ENCODE assay signal across 8 mouse cellular contexts in the genomic region with DNA sequence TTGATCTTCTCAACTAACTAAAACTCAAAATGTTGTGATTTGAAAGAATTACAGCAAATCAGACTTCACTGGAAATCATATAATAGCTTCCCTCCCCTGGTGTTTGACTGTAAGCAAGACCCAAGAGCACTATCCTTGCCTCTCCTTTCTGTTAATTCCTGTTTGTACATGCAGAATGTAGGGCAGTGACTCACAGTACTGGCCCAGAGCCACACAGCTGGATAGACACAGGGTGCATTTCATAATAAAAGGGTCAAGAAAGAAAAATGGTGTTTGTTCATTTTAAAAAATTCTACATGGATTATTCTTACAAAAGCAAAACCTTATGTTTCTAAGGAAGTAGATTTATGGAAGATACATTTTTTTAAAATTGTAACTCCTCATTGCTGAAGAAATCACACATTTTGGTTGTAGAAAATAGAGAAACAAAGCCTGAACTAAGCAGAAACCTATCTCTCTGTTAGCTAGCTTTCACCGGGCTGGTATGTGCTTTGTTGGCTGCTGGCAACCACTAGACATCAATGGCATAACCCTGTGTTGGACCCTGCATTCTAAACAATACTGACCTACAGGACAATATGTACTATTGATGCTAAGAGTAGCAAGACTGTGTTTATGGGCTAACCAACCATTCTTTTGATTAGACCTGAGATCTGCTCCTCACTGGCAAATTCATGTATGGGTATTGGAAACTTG.
DNase-seq lines count a peak whose midpoint lies in the region; ATAC-seq and TF ChIP-seq lines count a peak whose summit lies in the region.

No protein-coding gene starts in this region.

- peak; percentile 86 to 88 for DNase-seq in heart, adult 18-20 months
- no peak for DNase-seq in thymus, postnatal 36 days

- no peaks in the 10 kb centered on the region for H3K36me3 ChIP-seq in heart, embryonic 11.5 days (ENCODE audit: control insufficient read depth, insufficient read depth, low read length)
- H3K36me3 ChIP-seq in intestine, embryonic 15.5 days: no peaks in the 10 kb centered on the region
- no peaks in the 10 kb centered on the region for H3K36me3 ChIP-seq in myocyte (ENCODE audit: control insufficient read depth, insufficient read depth)

- WGBS in heart, embryonic 11.5 days (ENCODE audit: insufficient replicate concordance): 71% methylated on average over 1 of the region's 1 CpGs
- WGBS in intestine, embryonic 15.5 days: 57% methylated on average over 1 of the region's 1 CpGs

- no peak for ATAC-seq in heart, embryonic 11.5 days (replicated peaks; ENCODE audit: insufficient number of reproducible peaks, low FRiP score, low TSS enrichment)
- ATAC-seq in intestine, embryonic 15.5 days: peak; percentile 81
- no peak for ATAC-seq in frontal cortex, adult (ENCODE audit: low TSS enrichment)
- ATAC-seq in CD4-positive, CD25-positive, alpha-beta regulatory T cell, adult 4 months: no peak

- H3K79me2 ChIP-seq in myocyte (ENCODE audit: control insufficient read depth, insufficient read depth): no peaks in the 10 kb centered on the region

- no peak overlapping the region for H3K9ac ChIP-seq in heart, embryonic 11.5 days (ENCODE audit: low read depth, low read length)
- no peak overlapping the region for H3K9ac ChIP-seq in intestine, embryonic 15.5 days

- no peak overlapping the region for H3K4me3 ChIP-seq in heart, embryonic 11.5 days (ENCODE audit: low read depth, low read length)
- H3K4me3 ChIP-seq in brown adipose tissue, adult 24 weeks (ENCODE audit: insufficient read depth, low read depth, low read length): no peak overlapping the region
- no peak overlapping the region for H3K4me3 ChIP-seq in intestine, embryonic 15.5 days (replicated peaks)
- H3K4me3 ChIP-seq in myocyte: no peak overlapping the region

- H3K4me2 ChIP-seq in heart, embryonic 11.5 days: no peak overlapping the region
- no peak overlapping the region for H3K4me2 ChIP-seq in intestine, embryonic 15.5 days (replicated peaks)
- H3K4me2 ChIP-seq in myocyte (ENCODE audit: low read depth): peak overlapping the region; percentile 53

- H3K27me3 ChIP-seq in heart, embryonic 11.5 days (ENCODE audit: control insufficient read depth, insufficient read depth, low read length): no peaks in the 10 kb centered on the region
- H3K27me3 ChIP-seq in intestine, embryonic 15.5 days (replicated peaks): no peaks in the 10 kb centered on the region
- H3K27me3 ChIP-seq in myocyte (ENCODE audit: control insufficient read depth, insufficient read depth, insufficient read length): no peaks in the 10 kb centered on the region

- H3ac ChIP-seq in myocyte (ENCODE audit: control insufficient read depth, insufficient read length): no peak overlapping the region

- no peaks in the 10 kb centered on the region for H3K9me3 ChIP-seq in heart, embryonic 11.5 days (replicated peaks; ENCODE audit: control insufficient read depth, low read length)
- no peaks in the 10 kb centered on the region for H3K9me3 ChIP-seq in intestine, embryonic 15.5 days

- no peak overlapping the region for H3K27ac ChIP-seq in heart, embryonic 11.5 days (ENCODE audit: low read depth, low read length)
- peak overlapping the region; percentile 53; the same call in 1 of the 2 replicates for H3K27ac ChIP-seq in brown adipose tissue, adult 24 weeks (replicated peaks; ENCODE audit: low read depth, low read length)
- H3K27ac ChIP-seq in intestine, embryonic 15.5 days: peak overlapping the region; percentile 64; the same call in 1 of the 2 replicates

- no peak for TF ChIP-seq POLR2A in myocyte (IDR thresholded peaks at IDR 0.05; ENCODE audit: insufficient read length, low read depth)

- H3K4me1 ChIP-seq in heart, embryonic 11.5 days (ENCODE audit: control insufficient read depth, insufficient read depth, low read length): no peaks in the 10 kb centered on the region
- H3K4me1 ChIP-seq in brown adipose tissue, adult 24 weeks (ENCODE audit: control insufficient read depth, insufficient read depth, insufficient read length, low read length): peaks cover 5% of the 10 kb centered on the region
- no peaks in the 10 kb centered on the region for H3K4me1 ChIP-seq in intestine, embryonic 15.5 days (replicated peaks)

TF ChIP-seq in myocyte, 11 proteins besides CTCF, POLR2A, EP300 and RAD21:
- TF ChIP-seq USF1 (IDR thresholded peaks at IDR 0.05; ENCODE audit: low read depth) (no peak), MAX (IDR thresholded peaks at IDR 0.05; ENCODE audit: low read depth) (no peak), POLR2AphosphoS2 (IDR thresholded peaks at IDR 0.05; ENCODE audit: insufficient read length, low read depth) (no peak), E2F4 (IDR thresholded peaks at IDR 0.05; ENCODE audit: insufficient read depth) (no peak), CEBPB (IDR thresholded peaks at IDR 0.05; ENCODE audit: insufficient read depth, poor library complexity, severe bottlenecking) (peak; percentile 71; the same call in 1 of the 2 replicates), MYOD1 (IDR thresholded peaks at IDR 0.05; ENCODE audit: control insufficient read depth in 1 of 3, insufficient read length in 2 of 3, low read depth in 2 of 3) (peak in 1 of 3 experiments; percentile 4), TCF3 (IDR thresholded peaks at IDR 0.05; ENCODE audit: insufficient read length, low read depth) (no peak), SRF (IDR thresholded peaks at IDR 0.05; ENCODE audit: control insufficient read depth, insufficient read length, low read depth) (no peak)

Comparison
In these comparisons a context has a peak if more than half of its experiments do, and no peak if none do; other contexts are left out.
1. DNase-seq: peak in heart, adult 18-20 months (2 of 2); none in thymus, postnatal 36 days (0 of 2).